Mouse (Mus musculus) intestine, postnatal 0 days (tissue): ENCODE data around the gene Stn1. TPM values are rescaled to one million over a fixed set of nuclear protein-coding genes. Genes with fewer than 3 reads are reported as not detected.

ENCODE experiments used
- ATAC-seq: fragments of 200-750 bp; cut with Nextera tagmentation; 2 replicates; pipeline ENCODE4 v1.8.0; 2017; ENCODE audit warnings: mild to moderate bottlenecking, moderate TSS enrichment, moderate library complexity
- H3K27ac ChIP-seq: fragments of 300-500 bp; sonication (generic); 2 replicates; pipeline ENCODE4 v1.5.1; 2014; ENCODE audit warnings: mild to moderate bottlenecking, low read depth, low read length, moderate library complexity
- H3K27me3 ChIP-seq: fragments of 300-500 bp; sonication (generic); replicated peaks from 2 replicates; pipeline ENCODE4 v1.6.1; 2014; ENCODE audit warnings: low read length, mixed read lengths; ENCODE audit not compliant: control insufficient read depth, insufficient read depth
- H3K36me3 ChIP-seq: fragments of 300-500 bp; sonication (generic); 2 replicates; pipeline ENCODE4 v1.6.1; 2014; ENCODE audit warnings: mild to moderate bottlenecking, moderate library complexity; ENCODE audit not compliant: control insufficient read depth, insufficient read depth
- H3K4me1 ChIP-seq: fragments of 300-500 bp; sonication (generic); replicated peaks from 2 replicates; pipeline ENCODE4 v1.6.1; 2014; ENCODE audit warnings: antibody characterized with exemption, low read length, mixed read lengths; ENCODE audit not compliant: control insufficient read depth, insufficient read depth
- H3K4me2 ChIP-seq: fragments of 300-500 bp; sonication (generic); replicated peaks from 2 replicates; pipeline ENCODE4 v1.6.1; 2014; ENCODE audit warnings: low read depth, mild to moderate bottlenecking, moderate library complexity
- H3K4me3 ChIP-seq: fragments of 300-500 bp; sonication (generic); 2 replicates; pipeline ENCODE4 v1.5.1; 2014; ENCODE audit warnings: low read depth, low read length
- H3K9ac ChIP-seq: fragments of 300-500 bp; sonication (generic); 2 replicates; pipeline ENCODE4 v1.6.1; 2014; ENCODE audit warnings: mild to moderate bottlenecking, low read depth, low read length
- H3K9me3 ChIP-seq: fragments of 300-500 bp; sonication (generic); 2 replicates; pipeline ENCODE4 v1.6.1; 2016; ENCODE audit warnings: mixed run types; ENCODE audit not compliant: control insufficient read depth
- CTCF ChIP-seq: sonication (generic); IDR thresholded peaks from 2 replicates; pipeline ENCODE4 v1.5.1; 2016; ENCODE audit warnings: low read depth, mild to moderate bottlenecking, control low read depth, antibody characterized with exemption, moderate library complexity
- WGBS: fragments of 180-500 bp; shearing (Covaris S2); extraction: QIAGEN DNeasy Blood & Tissue Kit; methylation state at CpG from one replicate; pipeline ENCODE4 v1.1.7; 2014; 5-methylcytosine and 5-hydroxymethylcytosine counted together
- polyA plus RNA-seq: library from polyadenylated mRNA; unstranded; fragments of >200 nt; fragmentation: Nextera tagmentation; extraction: Ambion mirVana; gene quantifications from 2 replicates; pipeline ENCODE4 v1.2.1, GENCODE M21; 2015

Gene Stn1
- polyA plus RNA-seq, 1 experiment from 2014 or later = 14.9 TPM

DNA sequence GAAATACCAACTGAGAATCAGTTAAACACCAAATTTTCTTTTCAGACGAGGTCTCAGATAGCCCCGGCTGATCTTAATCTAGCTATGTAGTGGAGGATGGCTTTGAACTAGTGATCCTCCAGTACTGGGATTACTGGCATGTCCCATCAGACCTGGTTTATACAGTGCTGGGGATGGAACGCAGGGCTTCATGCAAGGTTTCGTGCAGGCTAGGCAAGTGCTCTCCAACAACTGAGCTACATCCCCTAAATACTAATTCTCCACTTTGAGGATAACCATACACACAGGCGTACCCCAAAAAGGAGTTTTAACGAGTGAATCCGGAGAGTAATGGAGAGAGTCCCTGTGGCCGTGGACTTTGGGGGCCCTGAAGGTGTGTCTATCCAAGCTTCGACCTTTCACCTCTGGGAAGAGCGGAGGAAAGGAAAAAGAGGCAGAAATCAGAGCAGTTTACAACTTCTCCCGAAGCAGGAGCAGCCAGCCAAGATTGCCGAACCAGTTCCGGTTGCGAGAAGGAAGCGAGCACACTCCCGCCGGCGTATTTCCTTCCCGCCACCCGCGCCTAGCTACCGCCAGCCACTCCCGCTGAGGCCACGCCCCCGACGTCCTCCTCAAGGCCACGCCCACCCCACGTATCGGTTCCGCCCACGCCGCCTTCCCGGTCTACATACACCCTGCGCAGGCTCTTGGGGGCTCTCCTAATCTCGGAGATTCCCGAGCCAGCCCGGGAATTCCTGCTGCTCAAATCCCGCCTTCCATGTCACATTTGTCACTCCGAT, 597 bp downstream of the Stn1 start:
- 2% methylated on average over 39 of the region's 39 CpGs for WGBS
- ATAC-seq = peak; percentile 91
- 0 out of 2 replicates have a peak, but pooled peaks have one; percentile 11 for TF ChIP-seq CTCF
- Histone ChIP-seq H3K9me3 (no peaks in the 10 kb centered on the region), H3K4me3 (peak overlapping the region; percentile 50), H3K4me2 (peak overlapping the region; percentile 78), H3K27me3 (no peaks in the 10 kb centered on the region), H3K36me3 (no peaks in the 10 kb centered on the region), H3K4me1 (peaks cover 15% of the 10 kb centered on the region), H3K9ac (peak overlapping the region; percentile 52), H3K27ac (peak overlapping the region; percentile 87)

DNA sequence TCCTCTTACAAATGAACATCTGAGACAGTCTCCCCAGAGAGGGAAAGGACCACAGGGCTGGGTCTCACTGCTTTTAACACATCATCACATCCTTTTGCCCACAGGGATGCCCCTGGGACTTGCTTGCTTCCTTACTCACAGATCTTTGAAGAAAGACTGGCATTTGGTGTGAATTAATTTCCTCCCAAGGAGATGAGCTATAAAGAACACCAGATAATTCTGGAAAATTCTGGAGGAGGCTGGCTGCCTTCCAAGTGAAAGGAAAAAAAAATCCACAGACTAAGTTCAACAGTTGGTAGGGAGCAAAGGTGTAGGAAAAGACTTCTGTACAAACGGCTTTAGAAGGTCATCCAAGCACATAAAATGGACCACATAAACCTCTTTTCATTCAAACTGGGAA, 3.2 kb downstream of the Stn1 start:
- no peak overlapping the region for H3K4me2 ChIP-seq
- no peak overlapping the region for H3K9ac ChIP-seq
- no peaks in the 10 kb centered on the region for H3K27me3 ChIP-seq
- ATAC-seq = no peak
- no peaks in the 10 kb centered on the region for H3K36me3 ChIP-seq
- H3K27ac ChIP-seq = no peak overlapping the region
- no peak for TF ChIP-seq CTCF
- H3K4me3 ChIP-seq = no peak overlapping the region
- 32% methylated on average over 1 of the region's 1 CpGs for WGBS
- peaks cover 15% of the 10 kb centered on the region for H3K4me1 ChIP-seq
- no peaks in the 10 kb centered on the region for H3K9me3 ChIP-seq

DNA sequence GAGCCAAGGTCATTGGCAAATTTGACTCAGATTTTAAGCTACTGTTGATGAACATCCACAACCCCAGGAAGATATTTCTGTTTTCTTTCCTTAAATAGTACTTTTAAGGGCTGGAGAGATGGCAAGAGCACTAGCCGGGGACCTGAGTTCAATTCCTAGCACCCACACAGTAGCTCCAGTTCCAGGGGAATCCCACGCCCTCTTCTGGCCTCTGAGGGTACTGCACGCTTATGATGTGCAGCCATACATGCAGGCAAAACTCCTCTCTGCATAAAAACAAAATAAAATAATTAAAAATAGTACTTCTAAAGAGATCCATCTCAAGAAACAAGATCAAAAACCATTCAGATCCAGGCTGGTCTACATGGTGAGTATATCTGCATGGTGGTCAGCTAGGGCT, 4.9 kb downstream of the Stn1 start:
- H3K36me3 ChIP-seq = peaks cover 6% of the 10 kb centered on the region; the same call in 1 of the 2 replicates
- 91% methylated on average over 3 of the region's 3 CpGs for WGBS
- no peaks in the 10 kb centered on the region for H3K9me3 ChIP-seq
- no peak overlapping the region for H3K27ac ChIP-seq
- peaks cover 6% of the 10 kb centered on the region for H3K4me1 ChIP-seq
- TF ChIP-seq CTCF = peak; percentile 51
- no peaks in the 10 kb centered on the region for H3K27me3 ChIP-seq
- no peak overlapping the region for H3K9ac ChIP-seq
- no peak overlapping the region for H3K4me2 ChIP-seq
- ATAC-seq = no peak
- H3K4me3 ChIP-seq = no peak overlapping the region

DNA sequence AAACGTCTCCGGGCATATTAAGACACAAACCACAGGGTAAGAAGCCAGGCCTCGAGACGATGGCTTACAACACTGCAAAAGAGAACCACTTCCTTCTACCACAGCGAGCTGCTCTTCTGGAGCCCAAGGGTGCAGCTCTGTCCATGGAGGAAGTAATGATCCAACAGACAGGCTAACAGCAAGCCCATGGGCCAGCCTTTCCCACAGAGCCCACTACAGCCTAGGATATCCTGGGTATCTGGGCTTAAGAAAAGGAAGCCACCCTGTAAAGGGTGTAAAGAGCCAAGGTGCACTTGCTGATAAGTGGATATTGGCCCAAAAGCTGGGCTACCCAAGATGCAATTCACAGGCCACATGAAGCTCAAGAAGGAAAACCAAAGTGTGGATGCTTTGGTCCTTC, 6.0 kb downstream of the Stn1 start:
- Histone ChIP-seq H3K9me3 (no peaks in the 10 kb centered on the region), H3K4me2 (no peak overlapping the region), H3K4me1 (0 out of 2 replicates have a peak, but pooled peaks cover 1% of the 10 kb centered on the region), H3K4me3 (no peak overlapping the region), H3K27me3 (no peaks in the 10 kb centered on the region), H3K27ac (no peak overlapping the region; the same call in 1 of the 2 replicates), H3K9ac (no peak overlapping the region), H3K36me3 (peaks cover 6% of the 10 kb centered on the region)
- TF ChIP-seq CTCF = no peak
- no peak for ATAC-seq
- 80% methylated on average over 5 of the region's 5 CpGs for WGBS

DNA sequence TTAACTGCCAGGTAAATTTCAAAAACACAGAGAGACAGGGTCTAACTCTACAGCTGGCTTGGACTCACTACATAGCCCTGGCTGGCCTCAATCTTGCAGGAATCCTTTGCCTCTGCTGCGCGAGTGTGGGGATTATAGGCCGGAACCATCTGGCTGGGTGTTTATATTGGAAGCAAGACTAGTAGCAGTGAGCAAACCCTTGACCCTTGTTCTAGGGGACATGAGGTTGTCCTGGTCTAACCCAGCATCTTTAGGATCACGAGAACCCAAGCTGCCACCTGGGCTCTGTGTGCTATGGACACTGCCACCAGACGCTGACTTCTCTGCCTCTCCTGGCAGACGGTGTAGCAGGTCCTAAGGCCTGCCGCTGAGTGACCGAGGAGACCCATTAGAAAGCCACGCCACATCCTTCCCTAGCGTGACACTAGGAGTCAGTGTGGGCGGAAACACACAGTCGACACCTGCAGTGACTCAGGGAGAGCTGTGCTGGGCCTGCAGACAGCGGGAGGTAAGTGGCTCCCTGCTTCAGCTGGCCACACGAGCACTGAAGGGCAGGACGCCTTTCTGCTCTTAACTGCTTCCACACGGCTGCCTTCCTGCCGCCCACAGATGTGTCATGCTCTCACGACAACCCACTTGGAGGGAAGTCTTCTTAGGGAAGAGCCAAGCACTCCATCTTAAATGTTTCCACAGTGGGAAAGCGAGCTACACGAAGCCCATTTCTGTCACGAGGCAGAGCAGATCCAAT, 10.9 kb downstream of the Stn1 start:
- 69% methylated on average over 21 of the region's 21 CpGs for WGBS
- H3K4me1 ChIP-seq = no peaks in the 10 kb centered on the region
- peaks cover 36% of the 10 kb centered on the region for H3K36me3 ChIP-seq
- no peak overlapping the region; the same call in 1 of the 2 replicates for H3K27ac ChIP-seq
- no peak for ATAC-seq
- H3K4me2 ChIP-seq = no peak overlapping the region
- H3K9me3 ChIP-seq = no peaks in the 10 kb centered on the region
- H3K4me3 ChIP-seq = no peak overlapping the region
- H3K27me3 ChIP-seq = no peaks in the 10 kb centered on the region
- TF ChIP-seq CTCF = no peak
- H3K9ac ChIP-seq = no peak overlapping the region

DNA sequence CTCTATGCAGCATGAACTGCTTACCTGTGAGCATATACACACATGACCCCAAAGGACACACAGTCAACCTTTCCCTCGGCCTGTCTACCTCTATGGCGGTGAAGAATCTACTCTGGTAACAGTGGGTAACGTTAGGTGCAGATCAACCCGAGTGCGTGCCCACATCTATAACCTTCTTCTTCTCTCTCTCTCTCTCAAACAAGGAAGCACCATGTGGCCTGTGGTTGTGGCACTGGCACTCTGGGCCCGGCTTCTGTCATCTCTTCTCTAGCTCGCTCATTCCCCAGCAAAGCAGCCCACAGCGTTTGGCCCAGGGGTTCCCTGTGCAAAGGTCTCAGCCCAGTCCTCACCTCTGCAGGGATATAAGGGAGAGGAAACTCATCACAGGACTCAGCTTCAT, 12.4 kb downstream of the Stn1 start:
- H3K4me3 ChIP-seq = no peak overlapping the region
- no peaks in the 10 kb centered on the region for H3K9me3 ChIP-seq
- H3K4me2 ChIP-seq = no peak overlapping the region
- TF ChIP-seq CTCF = no peak
- no peak overlapping the region for H3K27ac ChIP-seq
- peaks cover 45% of the 10 kb centered on the region for H3K36me3 ChIP-seq
- no peaks in the 10 kb centered on the region for H3K4me1 ChIP-seq
- ATAC-seq = no peak
- H3K9ac ChIP-seq = no peak overlapping the region
- H3K27me3 ChIP-seq = no peaks in the 10 kb centered on the region
- WGBS = 91% methylated on average over 8 of the region's 8 CpGs
